Mouse (Mus musculus): ENCODE data around the gene Ttc12. TPM values are rescaled to one million over a fixed set of nuclear protein-coding genes. Genes with fewer than 3 reads are reported as not detected.

The Ttc12 gene
- polyA plus RNA-seq, 1 experiment from 2014 or later, result 2.5 TPM

GRCm38 (mm10) chr9:49523881-49524280, 37.9 kb upstream of the Ttc12 start:
- no peak overlapping the region for H3K4me2 ChIP-seq
- H3K36me3 ChIP-seq, result peaks cover 56% of the 10 kb centered on the region
- no peak for ATAC-seq (ENCODE audit: low FRiP score)
- no peak overlapping the region for H3K4me3 ChIP-seq
- peaks cover 28% of the 10 kb centered on the region for H3K4me1 ChIP-seq (replicated peaks)
- no peak overlapping the region for H3K9ac ChIP-seq
- WGBS, result 85% methylated on average over 9 of the region's 9 CpGs
- H3K27me3 ChIP-seq, result no peaks in the 10 kb centered on the region
- H3K9me3 ChIP-seq, result no peaks in the 10 kb centered on the region
- H3K27ac ChIP-seq, result no peak overlapping the region; the same call in 1 of the 2 replicates

DNA sequence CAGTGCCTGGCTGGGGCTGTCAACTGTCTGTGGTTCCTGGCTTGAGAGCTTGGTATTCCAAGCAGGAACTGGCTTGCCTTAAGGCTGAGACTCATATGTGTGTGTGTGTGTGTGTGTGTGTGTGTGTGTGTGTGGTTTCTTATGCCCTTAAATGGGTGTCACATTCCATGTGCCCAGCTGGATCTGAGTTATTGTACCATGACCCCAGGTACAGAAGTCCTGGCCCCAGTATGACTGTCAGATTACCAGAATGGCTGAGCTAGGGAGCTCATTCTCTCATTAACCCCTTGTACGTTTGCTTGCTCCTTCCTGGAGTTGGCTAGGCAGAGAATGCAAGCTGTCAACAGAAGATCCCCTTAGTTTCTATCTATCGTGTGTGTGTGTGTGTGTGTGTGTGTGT, 28.3 kb upstream of the Ttc12 start:
- no peak overlapping the region for H3K4me2 ChIP-seq
- H3K4me3 ChIP-seq, result no peak overlapping the region
- H3K27me3 ChIP-seq, result no peaks in the 10 kb centered on the region
- WGBS, result 83% methylated on average over 2 of the region's 2 CpGs
- no peak overlapping the region for H3K9ac ChIP-seq
- H3K9me3 ChIP-seq, result no peaks in the 10 kb centered on the region
- no peak overlapping the region for H3K27ac ChIP-seq
- peaks cover 75% of the 10 kb centered on the region for H3K36me3 ChIP-seq
- peaks cover 5% of the 10 kb centered on the region; the same call in 1 of the 2 replicates for H3K4me1 ChIP-seq (replicated peaks)
- ATAC-seq (ENCODE audit: low FRiP score), result no peak

DNA sequence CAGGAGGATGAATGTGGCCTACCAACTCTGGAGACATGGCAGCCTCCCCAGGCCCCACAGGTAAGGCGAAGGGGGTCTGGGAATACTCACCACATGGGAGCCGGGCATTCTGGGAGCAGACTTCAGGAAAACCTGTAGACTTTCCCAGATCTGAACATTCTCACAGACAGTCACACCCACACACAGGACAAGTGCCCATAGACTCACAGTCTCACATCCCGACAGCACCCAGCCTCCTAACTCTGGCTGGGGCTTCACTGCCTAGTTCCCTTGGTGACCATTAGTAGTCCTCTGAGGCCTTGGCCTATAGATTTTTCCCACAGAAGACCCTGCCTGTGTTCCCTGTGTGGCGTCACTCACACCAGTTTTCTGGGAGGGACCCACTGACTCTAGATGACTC, 24.6 kb upstream of the Ttc12 start:
- H3K36me3 ChIP-seq, result peaks cover 77% of the 10 kb centered on the region
- WGBS, result 93% methylated on average over 4 of the region's 4 CpGs
- no peak overlapping the region for H3K9ac ChIP-seq
- H3K4me3 ChIP-seq, result no peak overlapping the region
- no peaks in the 10 kb centered on the region for H3K27me3 ChIP-seq
- no peaks in the 10 kb centered on the region for H3K9me3 ChIP-seq
- ATAC-seq (ENCODE audit: low FRiP score), result no peak
- no peak overlapping the region for H3K4me2 ChIP-seq
- no peaks in the 10 kb centered on the region for H3K4me1 ChIP-seq (replicated peaks)
- no peak overlapping the region for H3K27ac ChIP-seq

DNA sequence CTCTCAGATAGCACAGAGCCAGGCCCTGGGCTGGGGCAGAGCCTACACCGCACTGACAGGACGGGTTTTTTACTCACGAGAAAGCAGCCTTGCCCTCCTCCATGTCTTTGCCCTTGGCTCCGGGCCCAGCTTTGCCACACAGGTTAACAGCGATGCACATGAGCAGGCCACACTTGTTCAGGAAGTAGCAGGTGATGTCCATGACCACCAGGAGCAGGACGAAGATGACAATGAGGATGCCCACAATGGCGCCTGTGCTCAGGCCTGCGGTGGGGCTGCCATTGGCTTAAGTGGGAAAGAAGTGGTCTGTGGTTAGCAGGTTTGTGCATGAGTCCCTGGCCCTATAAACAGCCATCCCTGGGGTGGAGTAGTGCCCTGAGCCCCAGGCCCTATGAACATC, 23.6 kb upstream of the Ttc12 start:
- no peak overlapping the region for H3K4me3 ChIP-seq
- no peaks in the 10 kb centered on the region for H3K9me3 ChIP-seq
- H3K27ac ChIP-seq, result no peak overlapping the region
- H3K36me3 ChIP-seq, result peaks cover 76% of the 10 kb centered on the region
- no peak overlapping the region for H3K4me2 ChIP-seq
- WGBS, result 97% methylated on average over 8 of the region's 8 CpGs
- no peaks in the 10 kb centered on the region for H3K27me3 ChIP-seq
- no peak for ATAC-seq (ENCODE audit: low FRiP score)
- H3K9ac ChIP-seq, result no peak overlapping the region
- H3K4me1 ChIP-seq (replicated peaks), result no peaks in the 10 kb centered on the region

DNA sequence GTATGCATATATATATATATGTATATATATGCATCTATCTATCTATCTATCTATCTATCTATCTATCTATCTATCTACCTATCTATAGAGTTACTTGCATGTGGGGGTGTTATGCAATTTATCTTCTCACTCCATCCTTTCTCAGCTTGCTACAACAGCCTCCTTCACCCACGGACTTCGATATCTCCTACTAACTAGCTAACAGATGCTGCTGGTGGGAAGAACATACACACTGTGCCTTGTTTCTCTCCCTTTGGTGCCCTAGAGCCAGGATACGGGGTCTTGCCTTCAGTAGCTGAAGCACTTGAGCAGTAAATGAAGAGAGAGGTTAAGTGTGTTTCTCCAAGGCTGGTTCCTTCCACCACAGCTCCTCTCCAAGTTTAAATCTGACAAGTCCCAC, 23.1 kb upstream of the Ttc12 start:
- Histone ChIP-seq H3K9ac (no peak overlapping the region), H3K27me3 (no peaks in the 10 kb centered on the region), H3K4me2 (no peak overlapping the region), H3K27ac (no peak overlapping the region), H3K36me3 (peaks cover 74% of the 10 kb centered on the region), H3K4me1 (replicated peaks) (no peaks in the 10 kb centered on the region), H3K9me3 (no peaks in the 10 kb centered on the region), H3K4me3 (no peak overlapping the region)
- WGBS, result 93% methylated on average over 3 of the region's 3 CpGs
- ATAC-seq (ENCODE audit: low FRiP score), result no peak

GRCm38 (mm10) chr9:49507829-49508585, 22.0 kb upstream of the Ttc12 start:
- Histone ChIP-seq H3K4me1 (replicated peaks) (no peaks in the 10 kb centered on the region), H3K4me2 (no peak overlapping the region), H3K9ac (no peak overlapping the region), H3K27me3 (no peaks in the 10 kb centered on the region), H3K4me3 (no peak overlapping the region), H3K9me3 (no peaks in the 10 kb centered on the region), H3K27ac (no peak overlapping the region), H3K36me3 (peaks cover 75% of the 10 kb centered on the region)
- no peak for ATAC-seq (ENCODE audit: low FRiP score)
- 96% methylated on average over 9 of the region's 9 CpGs for WGBS

DNA sequence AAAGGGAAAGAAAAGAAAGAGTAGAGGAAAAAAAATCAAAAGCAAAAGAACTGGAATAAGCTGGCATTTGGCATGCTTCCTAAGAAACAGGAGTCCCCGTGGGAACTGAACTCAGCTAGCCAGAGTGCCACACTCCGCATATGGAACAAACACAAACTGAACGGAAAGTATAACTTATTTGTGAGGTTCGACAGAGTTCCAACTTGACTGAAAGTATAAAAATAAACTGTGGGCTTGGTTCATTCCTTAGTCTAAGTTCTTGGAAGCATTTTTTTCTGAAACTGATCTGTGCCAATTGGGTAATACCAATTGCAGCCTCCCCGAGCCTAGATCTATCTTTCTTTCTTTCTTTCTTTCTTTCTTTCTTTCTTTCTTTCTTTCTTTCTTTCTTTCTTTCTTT, 18.6 kb upstream of the Ttc12 start:
- H3K36me3 ChIP-seq, result peaks cover 54% of the 10 kb centered on the region

DNA sequence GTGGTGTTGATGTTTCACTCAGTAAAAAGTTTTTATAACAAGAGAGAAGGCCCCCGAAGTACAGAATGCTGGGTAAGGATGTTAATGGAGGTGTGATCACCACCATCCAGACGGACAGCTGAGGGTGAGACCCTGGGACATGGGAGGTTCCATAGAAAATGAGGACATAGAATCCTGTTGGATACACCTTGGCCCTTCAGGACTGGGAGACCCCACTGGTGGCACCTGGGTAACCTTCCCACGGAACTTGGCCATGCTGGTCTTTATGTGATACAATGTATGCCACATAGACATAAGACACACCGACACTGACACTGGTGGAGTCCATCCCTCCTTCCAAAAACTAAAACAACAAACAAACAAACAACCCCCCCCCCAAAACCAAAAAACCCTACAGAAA, 16.2 kb upstream of the Ttc12 start:
- Histone ChIP-seq H3K9ac (no peak overlapping the region), H3K9me3 (no peaks in the 10 kb centered on the region), H3K4me1 (replicated peaks) (no peaks in the 10 kb centered on the region), H3K36me3 (peaks cover 31% of the 10 kb centered on the region), H3K27ac (no peak overlapping the region), H3K27me3 (no peaks in the 10 kb centered on the region), H3K4me3 (no peak overlapping the region), H3K4me2 (no peak overlapping the region)
- no peak for ATAC-seq (ENCODE audit: low FRiP score)
- 90% methylated on average over 4 of the region's 4 CpGs for WGBS

More for the DNA sequence above, 18.6 kb upstream of the Ttc12 start:
- no peak for ATAC-seq (ENCODE audit: low FRiP score)
- no peaks in the 10 kb centered on the region for H3K27me3 ChIP-seq
- H3K4me3 ChIP-seq, result no peak overlapping the region
- 76% methylated on average over 5 of the region's 5 CpGs for WGBS
- H3K27ac ChIP-seq, result no peak overlapping the region
- H3K9me3 ChIP-seq, result no peaks in the 10 kb centered on the region
- no peaks in the 10 kb centered on the region for H3K4me1 ChIP-seq (replicated peaks)
- no peak overlapping the region for H3K4me2 ChIP-seq
- H3K9ac ChIP-seq, result no peak overlapping the region

GRCm38 (mm10) chr9:49499878-49500277, 13.9 kb upstream of the Ttc12 start:
- Histone ChIP-seq H3K4me1 (replicated peaks) (no peaks in the 10 kb centered on the region), H3K4me3 (no peak overlapping the region), H3K27ac (no peak overlapping the region), H3K36me3 (peaks cover 8% of the 10 kb centered on the region), H3K27me3 (no peaks in the 10 kb centered on the region), H3K9me3 (no peaks in the 10 kb centered on the region), H3K9ac (no peak overlapping the region), H3K4me2 (no peak overlapping the region)
- ATAC-seq (ENCODE audit: low FRiP score), result no peak
- WGBS, result 92% methylated on average over 2 of the region's 2 CpGs

GRCm38 (mm10) chr9:49493979-49494649, 8.1 kb upstream of the Ttc12 start:
- no peak overlapping the region for H3K27ac ChIP-seq
- 2% methylated on average over 4 of the region's 4 CpGs for WGBS
- H3K4me2 ChIP-seq, result peak overlapping the region; percentile 31; the same call in 1 of the 2 replicates
- no peak overlapping the region for H3K4me3 ChIP-seq
- no peaks in the 10 kb centered on the region for H3K36me3 ChIP-seq
- no peak overlapping the region for H3K9ac ChIP-seq
- peaks cover 8% of the 10 kb centered on the region for H3K4me1 ChIP-seq (replicated peaks)
- peak; percentile 54; the same call in 1 of the 2 replicates for ATAC-seq (ENCODE audit: low FRiP score)
- peaks cover 7% of the 10 kb centered on the region; the same call in 1 of the 2 replicates for H3K27me3 ChIP-seq
- no peaks in the 10 kb centered on the region for H3K9me3 ChIP-seq

- Histone ChIP-seq H3K36me3 (no peaks in the 10 kb centered on the region), H3K27ac (no peak overlapping the region), H3K27me3 (peaks cover 18% of the 10 kb centered on the region), H3K4me2 (no peak overlapping the region), H3K4me1 (replicated peaks) (peaks cover 15% of the 10 kb centered on the region), H3K4me3 (no peak overlapping the region), H3K9ac (no peak overlapping the region), H3K9me3 (no peaks in the 10 kb centered on the region)
- ATAC-seq (ENCODE audit: low FRiP score), result no peak
- 83% methylated on average over 4 of the region's 4 CpGs for WGBS
Observed at GRCm38 (mm10) chr9:49490609-49491008, 4.6 kb upstream of the Ttc12 start.

GRCm38 (mm10) chr9:49488912-49489895, 3.2 kb upstream of the Ttc12 start:
- Histone ChIP-seq H3K4me3 (no peak overlapping the region; the same call in 1 of the 2 replicates), H3K36me3 (no peaks in the 10 kb centered on the region), H3K27me3 (peaks cover 20% of the 10 kb centered on the region), H3K9ac (no peak overlapping the region), H3K27ac (no peak overlapping the region), H3K4me1 (replicated peaks) (peaks cover 16% of the 10 kb centered on the region), H3K9me3 (no peaks in the 10 kb centered on the region), H3K4me2 (peak overlapping the region; percentile 42)
- peak; percentile 60 for ATAC-seq (ENCODE audit: low FRiP score)
- WGBS, result 34% methylated on average over 16 of the region's 16 CpGs

All from hindbrain, embryonic 13.5 days (tissue).